Comparison of ENCODE assay signal across 8 mouse cellular contexts in genomic region chr11:107376272-107376671, GRCm38 (mm10).
DNase-seq lines count a peak whose midpoint lies in the region; ATAC-seq lines count a peak whose summit lies in the region.

No protein-coding gene starts in this region.

- peak overlapping the region; percentile 74 for H3K27ac ChIP-seq in limb, embryonic 15.5 days
- peak overlapping the region; percentile 37 for H3K27ac ChIP-seq in stomach, embryonic 15.5 days

- peak overlapping the region; percentile 25; the same call in 1 of the 2 replicates for H3K4me2 ChIP-seq in limb, embryonic 15.5 days
- H3K4me2 ChIP-seq in stomach, embryonic 15.5 days = peak overlapping the region; percentile 3

- H3K4me1 ChIP-seq in limb, embryonic 15.5 days = peaks cover 15% of the 10 kb centered on the region
- H3K4me1 ChIP-seq in stomach, embryonic 15.5 days = 0 out of 2 replicates have a peak, but pooled peaks cover 5% of the 10 kb centered on the region

- ATAC-seq in limb, embryonic 15.5 days (ENCODE audit: insufficient number of reproducible peaks, low FRiP score, low TSS enrichment, low read depth) = peak; percentile 43; the same call in 1 of the 2 replicates
- ATAC-seq in stomach, embryonic 15.5 days (ENCODE audit: insufficient read depth, low FRiP score, low read depth) = peak; percentile 64; the same call in 1 of the 2 replicates
- no peak for ATAC-seq in CD4-positive, CD25-positive, alpha-beta regulatory T cell, adult 4 months
- ATAC-seq in erythroid progenitor cell, adult 5-6 weeks (replicated peaks; ENCODE audit: low FRiP score, poor library complexity, severe bottlenecking) = no peak

- H3K27me3 ChIP-seq in limb, embryonic 15.5 days = no peaks in the 10 kb centered on the region
- no peaks in the 10 kb centered on the region for H3K27me3 ChIP-seq in stomach, embryonic 15.5 days (replicated peaks)

- H3K9ac ChIP-seq in limb, embryonic 15.5 days = no peak overlapping the region
- H3K9ac ChIP-seq in stomach, embryonic 15.5 days = no peak overlapping the region

- H3K9me3 ChIP-seq in limb, embryonic 15.5 days = no peaks in the 10 kb centered on the region
- no peaks in the 10 kb centered on the region for H3K9me3 ChIP-seq in stomach, embryonic 15.5 days

- DNase-seq in ovary, adult 18-20 months (ENCODE audit: low spot score) = peak; percentile 40
- DNase-seq in ovary, postnatal 14 days (ENCODE audit: low spot score) = no peak
- peak; percentile 58 for DNase-seq in embryo, embryonic 11 days
- DNase-seq in heart, postnatal 25 days (ENCODE audit: low spot score) = peak; percentile 80

- intact Hi-C loops in heart, postnatal 25 days (cut with DNase I) = no loop called here

- no peaks in the 10 kb centered on the region for H3K36me3 ChIP-seq in limb, embryonic 15.5 days
- no peaks in the 10 kb centered on the region for H3K36me3 ChIP-seq in stomach, embryonic 15.5 days

- no peak overlapping the region for H3K4me3 ChIP-seq in limb, embryonic 15.5 days
- no peak overlapping the region for H3K4me3 ChIP-seq in stomach, embryonic 15.5 days (replicated peaks)

- WGBS in limb, embryonic 15.5 days = 23% methylated on average over 12 of the region's 12 CpGs
- WGBS in stomach, embryonic 15.5 days = 42% methylated on average over 12 of the region's 12 CpGs

Comparison
In these comparisons a context has a peak if more than half of its experiments do, and no peak if none do; other contexts are left out.
1. ATAC-seq: peak in limb, embryonic 15.5 days (single experiment) and stomach, embryonic 15.5 days (single experiment); none in CD4-positive, CD25-positive, alpha-beta regulatory T cell, adult 4 months (single experiment) and erythroid progenitor cell, adult 5-6 weeks (single experiment).